Comparison of ENCODE assay signal across 27 mouse cellular contexts in genomic region chr4:123489086-123489485, GRCm38 (mm10).
DNase-seq lines count a peak whose midpoint lies in the region; ATAC-seq and TF ChIP-seq lines count a peak whose summit lies in the region.
"Had no signal": no experiment of that assay in that cellular context is flagged by ENCODE, and none has a peak within 500 bp of the region (broad histone marks: within the 10 kb centered on the region; RNA-seq: fewer than 3 reads in every experiment).

No protein-coding gene starts in this region.

- peak; percentile 93 for DNase-seq in heart, adult 11 months
- peak; percentile 49 for DNase-seq in heart, adult 8-10 months (ENCODE audit: low spot score)
- DNase-seq in heart, embryonic 10.5 days (ENCODE audit: low spot score), result no peak
- peak; percentile 19 for DNase-seq in CH12.LX (ENCODE audit: extremely low read depth)
- DNase-seq in layer of hippocampus, adult 11-12 months (ENCODE audit: low spot score), result no peak
- no peak for DNase-seq in spleen, adult 12 weeks (ENCODE audit: low spot score)
- DNase-seq: adrenal gland, adult 8-10 months; adrenal gland, postnatal 25 days; cerebellum, adult 11 months; cerebellum, adult 2 months; cerebellum, adult 9-11 months; cerebellum, postnatal 25 days; gastrocnemius, postnatal 10 days; gastrocnemius, postnatal 36 days; kidney, adult 2 months had no signal

- no peak for TF ChIP-seq EP300 in CH12.LX (IDR thresholded peaks at IDR 0.05; ENCODE audit: low read length)

- in situ Hi-C loops in CH12.LX (cut with MboI; ENCODE audit: low pct_ligation_motif_present, low pct_unique_long_range_greater_than_20kb, low sequenced_read_pairs), result no loop called here

- no peak overlapping the region for H3K9ac ChIP-seq in heart, embryonic 11.5 days (ENCODE audit: low read depth, low read length)
- H3K9ac ChIP-seq in CH12.LX (ENCODE audit: insufficient read depth, low read depth), result no peak overlapping the region
- H3K9ac ChIP-seq: embryonic facial prominence, embryonic 13.5 days; forebrain, embryonic 12.5 days; hindbrain, embryonic 12.5 days; hindbrain, embryonic 15.5 days had no signal

- no peak for TF ChIP-seq RAD21 in CH12.LX (IDR thresholded peaks at IDR 0.05; ENCODE audit: low read depth, low read length)

- no peaks in the 10 kb centered on the region for H3K27me3 ChIP-seq in heart, embryonic 11.5 days (ENCODE audit: control insufficient read depth, insufficient read depth, low read length)
- H3K27me3 ChIP-seq in heart, embryonic 10.5 days (ENCODE audit: insufficient read depth, poor library complexity, severe bottlenecking), result no peaks in the 10 kb centered on the region
- H3K27me3 ChIP-seq in CH12.LX (replicated peaks), result no peaks in the 10 kb centered on the region
- H3K27me3 ChIP-seq: embryonic facial prominence, embryonic 13.5 days; forebrain, embryonic 12.5 days; hindbrain, embryonic 12.5 days; hindbrain, embryonic 15.5 days had no signal

- dilution Hi-C loops in CH12.LX (cut with MboI; ENCODE audit: extremely low pct_ligation_motif_present, extremely low pct_unique_long_range_greater_than_20kb, low sequenced_read_pairs), result no loop called here

- H3K4me3 ChIP-seq in heart, embryonic 11.5 days (ENCODE audit: low read depth, low read length), result no peak overlapping the region
- H3K4me3 ChIP-seq in heart, embryonic 10.5 days, result no peak overlapping the region
- H3K4me3 ChIP-seq in CH12.LX (replicated peaks in 1 of 3; ENCODE audit: low read depth in 2 of 3, low read length in 2 of 3, poor library complexity in 1 of 3), result no peak overlapping the region
- no peak overlapping the region for H3K4me3 ChIP-seq in macrophage (ENCODE audit: inconsistent target)
- H3K4me3 ChIP-seq: embryonic facial prominence, embryonic 10.5 days; embryonic facial prominence, embryonic 13.5 days; erythroblast, embryonic 14.5 days; forebrain, embryonic 12.5 days; hindbrain, embryonic 12.5 days; hindbrain, embryonic 15.5 days had no signal

- no peak overlapping the region for H3K27ac ChIP-seq in heart, embryonic 11.5 days (ENCODE audit: low read depth, low read length)
- H3K27ac ChIP-seq in heart, embryonic 10.5 days, result no peak overlapping the region
- H3K27ac ChIP-seq in CH12.LX (ENCODE audit: insufficient read depth, low read depth) (no peak overlapping the region), macrophage (peak overlapping the region; percentile 19)
- H3K27ac ChIP-seq: embryonic facial prominence, embryonic 10.5 days; embryonic facial prominence, embryonic 13.5 days; forebrain, embryonic 12.5 days; hindbrain, embryonic 12.5 days; hindbrain, embryonic 15.5 days had no signal

- H3K4me2 ChIP-seq in heart, embryonic 11.5 days, result no peak overlapping the region
- H3K4me2 ChIP-seq in CH12.LX (ENCODE audit: insufficient read depth, low read depth, poor library complexity, severe bottlenecking), result no peak overlapping the region
- H3K4me2 ChIP-seq: embryonic facial prominence, embryonic 13.5 days; forebrain, embryonic 12.5 days; hindbrain, embryonic 12.5 days; hindbrain, embryonic 15.5 days had no signal

- H3K79me2 ChIP-seq in CH12.LX (replicated peaks; ENCODE audit: control insufficient read depth, extremely low read depth, insufficient read depth, poor library complexity, severe bottlenecking) (no peaks in the 10 kb centered on the region), macrophage (ENCODE audit: inconsistent target) (no peaks in the 10 kb centered on the region)

- no peak for ATAC-seq in heart, embryonic 11.5 days (replicated peaks; ENCODE audit: insufficient number of reproducible peaks, low FRiP score, low TSS enrichment)
- ATAC-seq: activated CD4-positive, CD25-positive, alpha-beta regulatory T cell, adult 4 months; CD4-positive, CD25-positive, alpha-beta regulatory T cell, adult 4 months; forebrain, embryonic 16.5 days; intestine, postnatal 0 days had no signal

- no peak for TF ChIP-seq CTCF in CH12.LX (conservative IDR thresholded peaks at IDR 0.05 in 1 of 2, IDR thresholded peaks at IDR 0.05 in 1 of 2; ENCODE audit: low read depth in 2 of 2, low read length in 2 of 2)

- H3K36me3 ChIP-seq in heart, embryonic 11.5 days (ENCODE audit: control insufficient read depth, insufficient read depth, low read length), result peaks cover 35% of the 10 kb centered on the region
- peaks cover 98% of the 10 kb centered on the region for H3K36me3 ChIP-seq in heart, embryonic 10.5 days
- peaks cover 56 to 89% of the 10 kb centered on the region in 2 experiments for H3K36me3 ChIP-seq in CH12.LX (replicated peaks in 1 of 2; ENCODE audit: control insufficient read depth in 1 of 2, insufficient read depth in 1 of 2, low read length in 1 of 2)
- peaks cover 86% of the 10 kb centered on the region for H3K36me3 ChIP-seq in macrophage (ENCODE audit: inconsistent target)

- TF ChIP-seq POLR2A in CH12.LX (IDR thresholded peaks at IDR 0.05; ENCODE audit: low read depth, low read length), result no peak

- H3K4me1 ChIP-seq in heart, embryonic 11.5 days (ENCODE audit: control insufficient read depth, insufficient read depth, low read length), result no peaks in the 10 kb centered on the region
- no peaks in the 10 kb centered on the region for H3K4me1 ChIP-seq in heart, embryonic 10.5 days
- H3K4me1 ChIP-seq in CH12.LX (ENCODE audit: control insufficient read depth in 1 of 2, insufficient read depth in 2 of 2), result peaks cover 0 to 9% of the 10 kb centered on the region in 2 experiments; a peak in 2 of 4 replicates
- H3K4me1 ChIP-seq: embryonic facial prominence, embryonic 10.5 days; embryonic facial prominence, embryonic 13.5 days; forebrain, embryonic 12.5 days; hindbrain, embryonic 12.5 days; hindbrain, embryonic 15.5 days had no signal

- WGBS in heart, embryonic 11.5 days (ENCODE audit: insufficient replicate concordance), result 69% methylated on average over 3 of the region's 3 CpGs
- WGBS in heart, embryonic 10.5 days, result 71% methylated on average over 3 of the region's 3 CpGs
- WGBS in macrophage (ENCODE audit: missing documents), result 42% methylated on average over 3 of the region's 3 CpGs

- no peaks in the 10 kb centered on the region for H3K9me3 ChIP-seq in heart, embryonic 11.5 days (replicated peaks; ENCODE audit: control insufficient read depth, low read length)
- H3K9me3 ChIP-seq in heart, embryonic 10.5 days, result no peaks in the 10 kb centered on the region
- no peaks in the 10 kb centered on the region for H3K9me3 ChIP-seq in CH12.LX (replicated peaks; ENCODE audit: low read length)
- H3K9me3 ChIP-seq: embryonic facial prominence, embryonic 10.5 days; embryonic facial prominence, embryonic 13.5 days; forebrain, embryonic 12.5 days; hindbrain, embryonic 12.5 days; hindbrain, embryonic 15.5 days had no signal

TF ChIP-seq in CH12.LX, 34 proteins besides CTCF, POLR2A, EP300 and RAD21:
- no peak for TF ChIP-seq CHD2 (IDR thresholded peaks at IDR 0.05; ENCODE audit: low read length)
- TF ChIP-seq NELFE (IDR thresholded peaks at IDR 0.05; ENCODE audit: low read depth, low read length), result no peak

Comparison
In these comparisons a context has a peak if more than half of its experiments do, and no peak if none do; other contexts are left out.
1. DNase-seq: peak in heart, adult 11 months (single experiment), heart, adult 8-10 months (single experiment) and CH12.LX (single experiment); none in heart, embryonic 10.5 days (single experiment), layer of hippocampus, adult 11-12 months (single experiment) and spleen, adult 12 weeks (single experiment).